Mouse (Mus musculus): ENCODE measurements around the gene Ksr1.

- TF ChIP-seq CTCF (IDR thresholded peaks at IDR 0.05; ENCODE audit: insufficient read depth, low read length), result no peak
- TF ChIP-seq POLR2A (IDR thresholded peaks at IDR 0.05; ENCODE audit: borderline replicate concordance, extremely low read depth, low read depth, low read length), result no peak
These were observed 114.8 kb downstream of the Ksr1 start for GRCm38 (mm10) chr11:79031452-79031746.

Measured in lung, adult 2 months (tissue).